In the genomic region with DNA sequence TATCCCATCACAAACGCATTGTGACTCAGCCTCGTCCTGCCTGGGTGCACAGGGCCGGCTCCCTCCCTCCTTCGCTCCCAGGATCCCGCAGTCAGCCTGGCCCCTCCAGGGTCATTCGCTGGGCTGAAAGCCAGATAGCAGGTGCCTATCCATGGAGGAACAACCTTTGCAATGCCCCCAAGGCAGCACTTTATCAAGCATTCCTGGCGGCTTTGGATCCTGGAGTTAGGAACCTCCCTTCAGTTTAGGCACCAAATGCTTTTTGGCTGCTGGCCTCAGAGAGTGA, we compare ENCODE assay signal across 10 mouse cellular contexts.
DNase-seq lines count a peak whose midpoint lies in the region; ATAC-seq and TF ChIP-seq lines count a peak whose summit lies in the region.
"Had no signal": no experiment of that assay in that cellular context is flagged by ENCODE, and none has a peak within 500 bp of the region (broad histone marks: within the 10 kb centered on the region; RNA-seq: fewer than 3 reads in every experiment).

No protein-coding gene starts in this region.

- TF ChIP-seq POLR2A in thymus, adult 2 months (IDR thresholded peaks at IDR 0.05; ENCODE audit: control insufficient read depth, extremely low read depth, insufficient read depth, low read length, poor library complexity): no peak

- H3K4me2 ChIP-seq in heart, embryonic 13.5 days: peak overlapping the region; percentile 23; the same call in 1 of the 2 replicates
- no peak overlapping the region for H3K4me2 ChIP-seq in kidney, embryonic 16.5 days (replicated peaks; ENCODE audit: low read depth, low read length)
- H3K4me2 ChIP-seq: limb, embryonic 12.5 days had no signal

- WGBS in heart, embryonic 13.5 days: 26% methylated on average over 7 of the region's 7 CpGs
- 30% methylated on average over 7 of the region's 7 CpGs for WGBS in kidney, embryonic 16.5 days
- WGBS in thymus, adult 2 months: 76% methylated on average over 7 of the region's 7 CpGs

- no peaks in the 10 kb centered on the region for H3K27me3 ChIP-seq in heart, embryonic 13.5 days (replicated peaks)
- H3K27me3 ChIP-seq in kidney, embryonic 16.5 days (ENCODE audit: insufficient read depth, low read length): no peaks in the 10 kb centered on the region
- H3K27me3 ChIP-seq in thymus, adult 2 months (ENCODE audit: control insufficient read depth, insufficient read depth, low read length): no peaks in the 10 kb centered on the region
- H3K27me3 ChIP-seq: limb, embryonic 12.5 days had no signal

- peak; percentile 30 to 45 for DNase-seq in cerebellum, postnatal 10 days
- no peak for DNase-seq in cerebellum, postnatal 25 days
- peak; percentile 9 for DNase-seq in NIH3T3 (ENCODE audit: low read depth)
- no peak for DNase-seq in thymus, adult 2 months
- DNase-seq in left cerebral cortex, adult 9 months (ENCODE audit: low spot score in 2 of 2): no peak
- DNase-seq in natural killer cell, adult 2 months (ENCODE audit: low spot score in 2 of 2): no peak
- DNase-seq: gastrocnemius, adult 2 months had no signal

- peak overlapping the region; percentile 44; the same call in 1 of the 2 replicates for H3K27ac ChIP-seq in heart, embryonic 13.5 days (replicated peaks)
- no peak overlapping the region for H3K27ac ChIP-seq in kidney, embryonic 16.5 days (ENCODE audit: low read length)
- H3K27ac ChIP-seq in thymus, adult 2 months (ENCODE audit: control insufficient read depth, insufficient read depth, low read length): no peak overlapping the region
- H3K27ac ChIP-seq: gastrocnemius, adult 2 months; limb, embryonic 12.5 days had no signal

- no peaks in the 10 kb centered on the region for H3K36me3 ChIP-seq in heart, embryonic 13.5 days
- no peaks in the 10 kb centered on the region for H3K36me3 ChIP-seq in kidney, embryonic 16.5 days (ENCODE audit: insufficient read depth, low read length)
- no peaks in the 10 kb centered on the region for H3K36me3 ChIP-seq in thymus, adult 2 months (ENCODE audit: control insufficient read depth, insufficient read depth, low read length)
- H3K36me3 ChIP-seq: limb, embryonic 12.5 days had no signal

- no peak for ATAC-seq in heart, embryonic 13.5 days (ENCODE audit: extremely low read depth, insufficient number of reproducible peaks, low FRiP score, low TSS enrichment)
- peak; percentile 62 for ATAC-seq in kidney, embryonic 16.5 days (ENCODE audit: low FRiP score, low TSS enrichment)

- TF ChIP-seq CTCF in thymus, adult 2 months (IDR thresholded peaks at IDR 0.05; ENCODE audit: borderline replicate concordance, control insufficient read depth, extremely low read depth, insufficient read depth, low read length, poor library complexity): no peak

- H3K9ac ChIP-seq in heart, embryonic 13.5 days: no peak overlapping the region
- H3K9ac ChIP-seq in kidney, embryonic 16.5 days (replicated peaks; ENCODE audit: low read length): no peak overlapping the region
- H3K9ac ChIP-seq: limb, embryonic 12.5 days had no signal

- peaks cover 41% of the 10 kb centered on the region for H3K4me1 ChIP-seq in heart, embryonic 13.5 days
- H3K4me1 ChIP-seq in kidney, embryonic 16.5 days (ENCODE audit: insufficient read depth, low read length): peaks cover 19% of the 10 kb centered on the region
- no peaks in the 10 kb centered on the region for H3K4me1 ChIP-seq in thymus, adult 2 months (replicated peaks; ENCODE audit: control insufficient read depth, insufficient read depth, low read length)
- H3K4me1 ChIP-seq: limb, embryonic 12.5 days had no signal

- H3K4me3 ChIP-seq in heart, embryonic 13.5 days: no peak overlapping the region
- no peak overlapping the region for H3K4me3 ChIP-seq in kidney, embryonic 16.5 days (ENCODE audit: low read length)
- H3K4me3 ChIP-seq in thymus, adult 2 months (ENCODE audit: control insufficient read depth, insufficient read depth, low read length): no peak overlapping the region
- H3K4me3 ChIP-seq: gastrocnemius, adult 2 months; limb, embryonic 12.5 days had no signal

- H3K9me3 ChIP-seq in heart, embryonic 13.5 days: no peaks in the 10 kb centered on the region
- H3K9me3 ChIP-seq in kidney, embryonic 16.5 days (ENCODE audit: low read length): no peaks in the 10 kb centered on the region
- H3K9me3 ChIP-seq: limb, embryonic 12.5 days had no signal

Comparison
In these comparisons a context has a peak if more than half of its experiments do, and no peak if none do; other contexts are left out.
1. DNase-seq: peak in cerebellum, postnatal 10 days (2 of 2) and NIH3T3 (single experiment); none in cerebellum, postnatal 25 days (0 of 2), thymus, adult 2 months (single experiment), left cerebral cortex, adult 9 months (0 of 2) and natural killer cell, adult 2 months (0 of 2).